ENCODE assay signal across 8 mouse cellular contexts in genomic region chr7:38228329-38228728, GRCm38 (mm10). TPM values are rescaled to one million over a fixed set of nuclear protein-coding genes. Genes with fewer than 3 reads are reported as not detected.
DNase-seq lines count a peak whose midpoint lies in the region; ATAC-seq and TF ChIP-seq lines count a peak whose summit lies in the region.

No protein-coding gene starts in this region.

- TF ChIP-seq EP300 in heart, postnatal 0 days (IDR thresholded peaks at IDR 0.05; ENCODE audit: low read depth) = no peak

- no peak for TF ChIP-seq CTCF in G1E (IDR thresholded peaks at IDR 0.05; ENCODE audit: low read depth, low read length)
- TF ChIP-seq CTCF in heart, postnatal 0 days (IDR thresholded peaks at IDR 0.05; ENCODE audit: low read depth) = no peak

- H3K79me2 ChIP-seq in macrophage (ENCODE audit: inconsistent target) = no peaks in the 10 kb centered on the region; the same call in 1 of the 2 replicates

- H3K9ac ChIP-seq in heart, embryonic 11.5 days (ENCODE audit: low read depth, low read length) = no peak overlapping the region
- 0 out of 2 replicates have a peak overlapping the region, but pooled peaks have one; percentile 69 for H3K9ac ChIP-seq in heart, postnatal 0 days (replicated peaks; ENCODE audit: low read depth, low read length)

- 14% methylated on average over 8 of the region's 8 CpGs for WGBS in heart, embryonic 11.5 days (ENCODE audit: insufficient replicate concordance)
- 28% methylated on average over 8 of the region's 8 CpGs for WGBS in heart, postnatal 0 days
- WGBS in macrophage (ENCODE audit: missing documents) = 43% methylated on average over 8 of the region's 8 CpGs

- peak overlapping the region; percentile 82 for H3K4me2 ChIP-seq in heart, embryonic 11.5 days
- H3K4me2 ChIP-seq in heart, postnatal 0 days (ENCODE audit: low read depth, low read length) = peak overlapping the region; percentile 73

- H3K27ac ChIP-seq in heart, embryonic 11.5 days (ENCODE audit: low read depth, low read length) = no peak overlapping the region
- H3K27ac ChIP-seq in heart, postnatal 0 days (ENCODE audit: low read depth) = no peak overlapping the region
- no peak overlapping the region for H3K27ac ChIP-seq in macrophage

- no peak for DNase-seq in heart, postnatal 36 days
- DNase-seq in G1E (ENCODE audit: low spot score) = no peak
- DNase-seq in heart, postnatal 0 days (ENCODE audit: low spot score) = no peak
- DNase-seq in yolk sac, embryonic 10.5 days (ENCODE audit: low spot score) = no peak
- DNase-seq in layer of hippocampus, adult 11-12 months (ENCODE audit: low spot score) = no peak
- no peak for DNase-seq in layer of hippocampus, adult 8-10 months (ENCODE audit: low spot score in 2 of 2)

- peaks cover 6% of the 10 kb centered on the region; the same call in 1 of the 2 replicates for H3K27me3 ChIP-seq in heart, embryonic 11.5 days (ENCODE audit: control insufficient read depth, insufficient read depth, low read length)
- peaks cover 6% of the 10 kb centered on the region; the same call in 1 of the 2 replicates for H3K27me3 ChIP-seq in G1E (ENCODE audit: insufficient read depth, low read length)
- H3K27me3 ChIP-seq in heart, postnatal 0 days (ENCODE audit: control insufficient read depth, insufficient read depth, low read length) = no peaks in the 10 kb centered on the region

- intact Hi-C loops in heart, postnatal 36 days (cut with DNase I) = no loop called here

- ATAC-seq in heart, embryonic 11.5 days (replicated peaks; ENCODE audit: insufficient number of reproducible peaks, low FRiP score, low TSS enrichment) = no peak
- ATAC-seq in G1E (ENCODE audit: extremely low read depth, insufficient number of reproducible peaks, low FRiP score, poor library complexity, severe bottlenecking) = no peak
- ATAC-seq in heart, postnatal 0 days (ENCODE audit: insufficient read depth, low read depth) = no peak

- no peaks in the 10 kb centered on the region for H3K36me3 ChIP-seq in heart, embryonic 11.5 days (ENCODE audit: control insufficient read depth, insufficient read depth, low read length)
- no peaks in the 10 kb centered on the region for H3K36me3 ChIP-seq in G1E (replicated peaks)
- H3K36me3 ChIP-seq in heart, postnatal 0 days (replicated peaks; ENCODE audit: control insufficient read depth, insufficient read depth, low read length) = no peaks in the 10 kb centered on the region
- H3K36me3 ChIP-seq in macrophage (ENCODE audit: inconsistent target) = no peaks in the 10 kb centered on the region

- peak overlapping the region; percentile 58 for H3K4me3 ChIP-seq in heart, embryonic 11.5 days (ENCODE audit: low read depth, low read length)
- H3K4me3 ChIP-seq in G1E (ENCODE audit: low read depth, low read length) (peak overlapping the region; percentile 73; the same call in 1 of the 2 replicates), macrophage (ENCODE audit: inconsistent target) (peak overlapping the region; percentile 78; the same call in 1 of the 2 replicates)
- peak overlapping the region; percentile 69 for H3K4me3 ChIP-seq in heart, postnatal 0 days (ENCODE audit: low read depth, low read length)

- no peaks in the 10 kb centered on the region for H3K9me3 ChIP-seq in heart, embryonic 11.5 days (replicated peaks; ENCODE audit: control insufficient read depth, low read length)
- H3K9me3 ChIP-seq in G1E (replicated peaks) = no peaks in the 10 kb centered on the region
- H3K9me3 ChIP-seq in heart, postnatal 0 days (replicated peaks; ENCODE audit: control insufficient read depth, low read length) = no peaks in the 10 kb centered on the region

- peaks cover 10% of the 10 kb centered on the region for H3K4me1 ChIP-seq in heart, embryonic 11.5 days (ENCODE audit: control insufficient read depth, insufficient read depth, low read length)
- peaks cover 21% of the 10 kb centered on the region for H3K4me1 ChIP-seq in G1E (ENCODE audit: insufficient read depth, low read depth, low read length)
- H3K4me1 ChIP-seq in heart, postnatal 0 days (ENCODE audit: control insufficient read depth, insufficient read depth) = peaks cover 18% of the 10 kb centered on the region

RNA-seq across cellular contexts. Expression of gene Plekhf1, which starts 0.5 kb away (rescaled TPM):
- polyA plus RNA-seq in heart, embryonic 11.5 days (2014; fragmentation: Nextera tagmentation; extraction: Ambion mirVana) = 1.6 and 1.8 TPM in 2 replicates
- 1 to 10 TPM; 8.9 to 9.3 TPM for total RNA-seq in heart, postnatal 36 days (2021)
- 0.24 and 0.60 TPM in 2 replicates for total RNA-seq in G1E (2014; fragmentation: Nextera tagmentation)
- 0.93 and 1.1 TPM in 2 replicates for total RNA-seq in G1E (2017)
- 1.2 and 1.4 TPM in 2 replicates for polyA plus RNA-seq in G1E (2012)
- 6.3 and 17.5 TPM in 2 replicates for total RNA-seq in heart, postnatal 0 days (2014; rRNA removed; ENCODE audit: low replicate concordance)
- polyA plus RNA-seq in heart, postnatal 0 days (2015; fragmentation: Nextera tagmentation; extraction: Ambion mirVana) = 6.6 and 8.6 TPM in 2 replicates
- total RNA-seq in macrophage (2018; cell fraction: chromatin; rRNA removed) = 10 to 100 TPM in 1 of 26 experiments, 1 to 10 TPM in 5, under 1 TPM in 13, not detected in 7; 0.13 to 10.0 (median 0.37) TPM
- 1 to 10 TPM in 1 of 26 experiments, under 1 TPM in 25; 0.03 to 3.5 (median 0.13) TPM for total RNA-seq in macrophage (2018; cell fraction: cytosol; rRNA removed)
- 1 to 10 TPM in 3 of 26 experiments, under 1 TPM in 13, not detected in 10; 0.06 to 7.4 (median 0.21) TPM for total RNA-seq in macrophage (2018; cell fraction: nucleus; rRNA removed)
- polyA plus RNA-seq in macrophage (2018) = 0.14 to 0.42 TPM (median 0.19 TPM) in 3 replicates
- total RNA-seq in layer of hippocampus, adult 8-10 months (2022) = 1 to 10 TPM; 1.3 to 2.8 (median 2.5) TPM

RNA-seq across cellular contexts. Expression of gene Pop4, which starts 42.9 kb away (rescaled TPM):
- 49.6 and 54.4 TPM in 2 replicates for polyA plus RNA-seq in heart, embryonic 11.5 days (2014; fragmentation: Nextera tagmentation; extraction: Ambion mirVana)
- 10 to 100 TPM in 1 of 2 experiments, 1 to 10 TPM in 1; 8.5 to 11.1 TPM for total RNA-seq in heart, postnatal 36 days (2021)
- total RNA-seq in G1E (2014; fragmentation: Nextera tagmentation) (53.7 and 54.4 TPM in 2 replicates), G1E (2017) (31.8 and 33.8 TPM in 2 replicates)
- polyA plus RNA-seq in G1E (2012) (3.3 and 11.8 TPM in 2 replicates), macrophage (2018) (15.9 to 20.6 TPM (median 17.3 TPM) in 3 replicates)
- 27.7 and 29.2 TPM in 2 replicates for total RNA-seq in heart, postnatal 0 days (2014; rRNA removed; ENCODE audit: low replicate concordance)
- polyA plus RNA-seq in heart, postnatal 0 days (2015; fragmentation: Nextera tagmentation; extraction: Ambion mirVana) = 26.3 TPM in 2 replicates
- 10 to 100 TPM; 12.5 to 38.5 (median 23.3) TPM for total RNA-seq in macrophage (2018; cell fraction: chromatin; rRNA removed)
- total RNA-seq in macrophage (2018; cell fraction: cytosol; rRNA removed) = 10 to 100 TPM; 10.4 to 16.7 (median 14.1) TPM
- 10 to 100 TPM in 24 of 26 experiments, 1 to 10 TPM in 2; 9.7 to 34.9 (median 15.3) TPM for total RNA-seq in macrophage (2018; cell fraction: nucleus; rRNA removed)
- total RNA-seq in layer of hippocampus, adult 8-10 months (2022) = 10 to 100 TPM; 18.3 to 24.7 (median 21.6) TPM

RNA-seq across cellular contexts. Expression of gene 1600014C10Rik, which starts 45.3 kb away (rescaled TPM):
- 13.2 and 13.9 TPM in 2 replicates for polyA plus RNA-seq in heart, embryonic 11.5 days (2014; fragmentation: Nextera tagmentation; extraction: Ambion mirVana)
- total RNA-seq in heart, postnatal 36 days (2021) = 10 to 100 TPM; 29.2 to 34.7 TPM
- total RNA-seq in G1E (2014; fragmentation: Nextera tagmentation) (3.0 and 3.7 TPM in 2 replicates), G1E (2017) (12.3 and 15.0 TPM in 2 replicates)
- polyA plus RNA-seq in G1E (2012) (6.3 and 6.7 TPM in 2 replicates), macrophage (2018) (15.1 to 37.7 TPM (median 17.5 TPM) in 3 replicates)
- total RNA-seq in heart, postnatal 0 days (2014; rRNA removed; ENCODE audit: low replicate concordance) = 15.9 and 17.5 TPM in 2 replicates
- polyA plus RNA-seq in heart, postnatal 0 days (2015; fragmentation: Nextera tagmentation; extraction: Ambion mirVana) = 16.5 and 19.1 TPM in 2 replicates
- 10 to 100 TPM in 20 of 26 experiments, 1 to 10 TPM in 6; 3.8 to 83.0 (median 27.6) TPM for total RNA-seq in macrophage (2018; cell fraction: chromatin; rRNA removed)
- total RNA-seq in macrophage (2018; cell fraction: cytosol; rRNA removed) = 100 to 1,000 TPM in 7 of 26 experiments, 10 to 100 TPM in 19; 12.3 to 145 (median 38.9) TPM
- 100 to 1,000 TPM in 4 of 26 experiments, 10 to 100 TPM in 16, 1 to 10 TPM in 6; 5.3 to 166 (median 41.8) TPM for total RNA-seq in macrophage (2018; cell fraction: nucleus; rRNA removed)
- total RNA-seq in layer of hippocampus, adult 8-10 months (2022) = 10 to 100 TPM; 24.6 to 30.9 (median 28.9) TPM
